Mouse (Mus musculus) liver, postnatal 0 days (tissue): ENCODE data around the gene Adgrg7. TPM values are rescaled to one million over a fixed set of nuclear protein-coding genes. Genes with fewer than 3 reads are reported as not detected.

ENCODE experiments used
- ATAC-seq: fragments of 200-750 bp; cut with Nextera tagmentation; 2 replicates; pipeline ENCODE4 v1.8.0; 2017; ENCODE audit warnings: mild to moderate bottlenecking, moderate library complexity
- DNase-seq: peaks from one replicate; pipeline ENCODE4 v3.0.0-alpha.2; 2016
- H3K27ac ChIP-seq: fragments of 300-500 bp; sonication (generic); 2 replicates; pipeline ENCODE4 v1.5.1; 2014; ENCODE audit warnings: antibody characterized with exemption, moderate library complexity, mild to moderate bottlenecking, low read depth
- H3K27me3 ChIP-seq: fragments of 300-500 bp; sonication (generic); 2 replicates; pipeline ENCODE4 v1.6.1; 2014; ENCODE audit warnings: low read length, control low read depth, mixed read lengths; ENCODE audit not compliant: insufficient read depth
- H3K36me3 ChIP-seq: fragments of 300-500 bp; sonication (generic); replicated peaks from 2 replicates; pipeline ENCODE4 v1.6.1; 2014; ENCODE audit warnings: mild to moderate bottlenecking, control low read depth, low read length, moderate library complexity, mixed read lengths; ENCODE audit not compliant: insufficient read depth
- H3K4me1 ChIP-seq: fragments of 300-500 bp; sonication (generic); 2 replicates; pipeline ENCODE4 v1.6.1; 2014; ENCODE audit warnings: antibody characterized with exemption, mild to moderate bottlenecking, control low read depth; ENCODE audit not compliant: insufficient read depth
- H3K4me2 ChIP-seq: fragments of 300-500 bp; sonication (generic); 2 replicates; pipeline ENCODE4 v1.6.1; 2014; ENCODE audit warnings: low read depth, mild to moderate bottlenecking, low read length, moderate library complexity, mixed read lengths
- H3K4me3 ChIP-seq: fragments of 300-500 bp; sonication (generic); 2 replicates; pipeline ENCODE4 v1.5.1; 2014; ENCODE audit warnings: low read depth, low read length
- H3K9ac ChIP-seq: fragments of 300-500 bp; sonication (generic); replicated peaks from 2 replicates; pipeline ENCODE4 v1.6.1; 2014; ENCODE audit warnings: mild to moderate bottlenecking, moderate library complexity
- H3K9me3 ChIP-seq: fragments of 300-500 bp; sonication (generic); 2 replicates; pipeline ENCODE4 v1.6.1; 2016; ENCODE audit warnings: mild to moderate bottlenecking, control low read depth, low read length, mixed read lengths
- CTCF ChIP-seq: sonication (generic); IDR thresholded peaks from 2 replicates; pipeline ENCODE4 v1.5.1; 2016; ENCODE audit warnings: antibody characterized with exemption, low read depth
- EP300 ChIP-seq: IDR thresholded peaks from 2 replicates; pipeline ENCODE4 v1.6.1; 2016; ENCODE audit warnings: antibody characterized with exemption, low read depth, mild to moderate bottlenecking
- WGBS: fragments of 180-500 bp; shearing (Covaris S2); extraction: QIAGEN DNeasy Blood & Tissue Kit; methylation state at CpG from one replicate; pipeline ENCODE4 v1.1.7; 2014; ENCODE audit not compliant: insufficient replicate concordance; 5-methylcytosine and 5-hydroxymethylcytosine counted together
- polyA plus RNA-seq: library from polyadenylated mRNA; unstranded; fragments of >200 nt; fragmentation: Nextera tagmentation; extraction: Ambion mirVana; gene quantifications from 2 replicates; pipeline ENCODE4 v1.2.1, GENCODE M21; 2015

Adgrg7 gene
- polyA plus RNA-seq, 1 experiment from 2014 or later = not detected

GRCm38 (mm10) chr16:56690715-56691114, 104.9 kb downstream of the Adgrg7 start:
- DNase-seq (no peak), ATAC-seq (no peak)
- H3K27me3 ChIP-seq = no peaks in the 10 kb centered on the region
- no peaks in the 10 kb centered on the region for H3K4me1 ChIP-seq
- H3K4me2 ChIP-seq = no peak overlapping the region
- no peak overlapping the region for H3K27ac ChIP-seq
- no peak overlapping the region for H3K4me3 ChIP-seq
- H3K36me3 ChIP-seq = peaks cover 44% of the 10 kb centered on the region
- TF ChIP-seq CTCF = no peak
- TF ChIP-seq EP300 = no peak
- 91% methylated on average over 7 of the region's 7 CpGs for WGBS
- H3K9me3 ChIP-seq = no peaks in the 10 kb centered on the region
- no peak overlapping the region for H3K9ac ChIP-seq

DNA sequence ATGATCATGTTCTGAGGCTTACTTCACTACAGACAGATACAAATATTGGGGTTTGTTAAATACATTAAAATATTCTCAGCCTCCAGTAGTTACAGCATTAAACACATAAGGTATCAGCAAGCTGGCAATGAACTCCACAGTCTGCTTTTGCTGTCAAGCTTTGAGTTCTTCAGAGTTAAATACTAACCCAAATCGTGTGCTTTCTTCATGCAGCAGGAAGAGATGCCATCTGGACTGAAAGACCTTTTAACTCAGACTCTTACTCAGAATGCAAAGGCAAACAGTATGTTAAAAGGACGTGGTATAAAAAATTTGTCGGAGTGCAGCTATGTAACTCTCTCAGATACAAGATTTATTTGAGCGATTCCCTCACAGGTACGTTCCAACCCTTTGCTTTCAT, 108.9 kb downstream of the Adgrg7 start:
- Histone ChIP-seq H3K4me1 (no peaks in the 10 kb centered on the region), H3K27me3 (no peaks in the 10 kb centered on the region), H3K9ac (no peak overlapping the region), H3K27ac (no peak overlapping the region), H3K4me3 (no peak overlapping the region), H3K36me3 (peaks cover 47% of the 10 kb centered on the region), H3K9me3 (no peaks in the 10 kb centered on the region), H3K4me2 (no peak overlapping the region)
- DNase-seq (no peak), ATAC-seq (no peak)
- WGBS = 86% methylated on average over 5 of the region's 5 CpGs
- no peak for TF ChIP-seq EP300
- no peak for TF ChIP-seq CTCF

- H3K9me3 ChIP-seq = no peaks in the 10 kb centered on the region
- WGBS = 83% methylated on average over 8 of the region's 8 CpGs
- H3K27me3 ChIP-seq = no peaks in the 10 kb centered on the region
- no peak overlapping the region for H3K4me3 ChIP-seq
- H3K4me1 ChIP-seq = no peaks in the 10 kb centered on the region
- no peak overlapping the region for H3K9ac ChIP-seq
- H3K36me3 ChIP-seq = peaks cover 21% of the 10 kb centered on the region
- ATAC-seq = no peak
- TF ChIP-seq EP300 (no peak), CTCF (no peak)
- H3K27ac ChIP-seq = no peak overlapping the region
- no peak for DNase-seq
- H3K4me2 ChIP-seq = no peak overlapping the region
Observed at GRCm38 (mm10) chr16:56681010-56681645, 114.5 kb downstream of the Adgrg7 start.

DNA sequence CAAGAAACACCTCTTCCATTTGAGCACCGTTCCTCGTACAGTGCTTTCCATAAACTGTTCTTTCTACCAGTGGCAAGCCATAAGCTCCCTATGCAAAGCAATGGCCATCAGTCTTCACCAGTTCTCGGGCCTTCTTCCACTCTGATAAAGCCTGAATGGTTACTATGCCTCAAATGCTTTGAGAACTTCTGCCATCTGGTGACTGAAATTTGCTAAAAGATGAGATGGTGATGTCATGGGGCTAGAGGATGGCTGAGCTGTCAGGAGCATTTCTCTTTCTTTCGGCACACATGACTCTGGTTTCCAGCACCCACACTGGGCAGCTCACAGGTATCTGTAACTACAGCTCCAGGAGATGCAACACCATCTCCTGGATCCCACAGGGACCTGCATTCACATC, 118.5 kb downstream of the Adgrg7 start:
- Histone ChIP-seq H3K27ac (no peak overlapping the region), H3K4me1 (no peaks in the 10 kb centered on the region), H3K27me3 (no peaks in the 10 kb centered on the region), H3K9ac (no peak overlapping the region), H3K36me3 (no peaks in the 10 kb centered on the region), H3K4me3 (no peak overlapping the region), H3K9me3 (no peaks in the 10 kb centered on the region), H3K4me2 (no peak overlapping the region)
- peak; percentile 51 for TF ChIP-seq CTCF
- TF ChIP-seq EP300 = no peak
- ATAC-seq (no peak), DNase-seq (no peak)
- WGBS = 68% methylated on average over 4 of the region's 4 CpGs

Other genes with a start within 250 kb of the Adgrg7 start
- 53.9 and 54.1 TPM in 2 replicates for gene Tfg, start 78.4 kb downstream of the Adgrg7 start, polyA plus RNA-seq
- 0.40 and 1.1 TPM in 2 replicates for gene Tmem45a, start 90.3 kb upstream of the Adgrg7 start, polyA plus RNA-seq
- not detected in 2 replicates for gene Lnp1, start 132.2 kb upstream of the Adgrg7 start, polyA plus RNA-seq